Mouse (Mus musculus) forebrain, embryonic 15.5 days (tissue): ENCODE measurements around the gene Gm27021. TPM values are rescaled to one million over a fixed set of nuclear protein-coding genes. Genes with fewer than 3 reads are reported as not detected.
"Not testable (repeated sequence)": the region's sequence is repeated elsewhere in the genome, so short reads cannot be mapped to it uniquely, and the experiment has no call there.

Experiments
- ATAC-seq: fragments of 200-750 bp; cut with Nextera tagmentation; replicated peaks from 2 replicates; pipeline ENCODE4 v1.8.0; 2017; ENCODE audit warnings: mild to moderate bottlenecking, moderate TSS enrichment, moderate library complexity
- H3K27ac ChIP-seq: fragments of 300-500 bp; sonication (generic); replicated peaks from 2 replicates; pipeline ENCODE4 v1.5.1; 2015; ENCODE audit warnings: mild to moderate bottlenecking, inconsistent platforms
- H3K27me3 ChIP-seq: fragments of 300-500 bp; sonication (generic); 2 replicates; pipeline ENCODE4 v1.6.1; 2015; ENCODE audit warnings: inconsistent platforms
- H3K36me3 ChIP-seq: fragments of 300-500 bp; sonication (generic); 2 replicates; pipeline ENCODE4 v1.6.1; 2015; ENCODE audit warnings: mild to moderate bottlenecking, inconsistent platforms
- H3K4me1 ChIP-seq: fragments of 300-500 bp; sonication (generic); 2 replicates; pipeline ENCODE4 v1.6.1; 2015; ENCODE audit warnings: inconsistent platforms
- H3K4me2 ChIP-seq: fragments of 300-500 bp; sonication (generic); replicated peaks from 2 replicates; pipeline ENCODE4 v1.6.1; 2015; ENCODE audit warnings: mild to moderate bottlenecking, inconsistent platforms
- H3K4me3 ChIP-seq: fragments of 300-500 bp; sonication (generic); 2 replicates; pipeline ENCODE4 v1.5.1; 2015; ENCODE audit warnings: mild to moderate bottlenecking, inconsistent platforms
- H3K9ac ChIP-seq: fragments of 300-500 bp; sonication (generic); replicated peaks from 2 replicates; pipeline ENCODE4 v1.6.1; 2015; ENCODE audit warnings: mild to moderate bottlenecking, inconsistent platforms
- H3K9me3 ChIP-seq: fragments of 300-500 bp; sonication (generic); 2 replicates; pipeline ENCODE4 v1.6.1; 2016; ENCODE audit warnings: inconsistent platforms
- WGBS: fragments of 180-500 bp; shearing (Covaris S2); methylation state at CpG from one replicate; pipeline ENCODE4 v1.1.7; 2015; ENCODE audit warnings: mixed read lengths; 5-methylcytosine and 5-hydroxymethylcytosine counted together
- polyA plus RNA-seq: library from polyadenylated mRNA; unstranded; fragments of >200 nt; fragmentation: Nextera tagmentation; extraction: Ambion mirVana; gene quantifications from 2 replicates; pipeline ENCODE4 v1.2.1, GENCODE M21; 2015

Gene Gm27021
- polyA plus RNA-seq, 1 experiment from 2014 or later, result 6.6 TPM

- no peak overlapping the region for H3K4me2 ChIP-seq
- H3K27ac ChIP-seq, result no peak overlapping the region
- no peak for ATAC-seq
- no peak overlapping the region for H3K4me3 ChIP-seq
- H3K36me3 ChIP-seq, result no peaks in the 10 kb centered on the region
- 12% methylated on average over 10 of the region's 10 CpGs for WGBS
- no peaks in the 10 kb centered on the region for H3K27me3 ChIP-seq
- no peaks in the 10 kb centered on the region for H3K9me3 ChIP-seq
- no peak overlapping the region for H3K9ac ChIP-seq
- H3K4me1 ChIP-seq, result no peaks in the 10 kb centered on the region
Observed at GRCm38 (mm10) chr8:120683602-120684001, 15.7 kb upstream of the Gm27021 start.

- Histone ChIP-seq H3K4me3 (no peak overlapping the region), H3K4me2 (no peak overlapping the region), H3K36me3 (no peaks in the 10 kb centered on the region), H3K9me3 (no peaks in the 10 kb centered on the region), H3K9ac (no peak overlapping the region), H3K27me3 (no peaks in the 10 kb centered on the region), H3K27ac (no peak overlapping the region), H3K4me1 (no peaks in the 10 kb centered on the region)
- whole genome bisulfite sequencing, result 76% methylated on average over 10 of the region's 10 CpGs
- no peak for ATAC-seq
Observed at GRCm38 (mm10) chr8:120681113-120681512, 13.2 kb upstream of the Gm27021 start.

GRCm38 (mm10) chr8:120680405-120680804, 12.5 kb upstream of the Gm27021 start:
- not testable (repeated sequence) for H3K4me1 ChIP-seq, H3K36me3 ChIP-seq, H3K4me2 ChIP-seq, H3K27ac ChIP-seq, H3K9me3 ChIP-seq, H3K27me3 ChIP-seq, ATAC-seq, H3K9ac ChIP-seq, H3K4me3 ChIP-seq
- WGBS, result 64% methylated on average over 7 of the region's 7 CpGs

- H3K9ac ChIP-seq, result no peak overlapping the region
- no peak overlapping the region for H3K4me3 ChIP-seq
- no peaks in the 10 kb centered on the region for H3K27me3 ChIP-seq
- no peak overlapping the region for H3K27ac ChIP-seq
- 81% methylated on average over 11 of the region's 11 CpGs for WGBS
- H3K4me1 ChIP-seq, result no peaks in the 10 kb centered on the region
- H3K36me3 ChIP-seq, result no peaks in the 10 kb centered on the region
- no peaks in the 10 kb centered on the region for H3K9me3 ChIP-seq
- no peak for ATAC-seq
- no peak overlapping the region for H3K4me2 ChIP-seq
Observed at GRCm38 (mm10) chr8:120679629-120680387, 11.9 kb upstream of the Gm27021 start.

- H3K9me3 ChIP-seq, result no peaks in the 10 kb centered on the region
- no peak overlapping the region for H3K27ac ChIP-seq
- H3K4me3 ChIP-seq, result no peak overlapping the region
- no peaks in the 10 kb centered on the region for H3K4me1 ChIP-seq
- H3K9ac ChIP-seq, result no peak overlapping the region
- no peak overlapping the region for H3K4me2 ChIP-seq
- no peaks in the 10 kb centered on the region for H3K27me3 ChIP-seq
- peak; percentile 53 for ATAC-seq
- WGBS, result 12% methylated on average over 10 of the region's 10 CpGs
- peaks cover 9% of the 10 kb centered on the region for H3K36me3 ChIP-seq
Observed at GRCm38 (mm10) chr8:120678447-120678846, 10.6 kb upstream of the Gm27021 start.

GRCm38 (mm10) chr8:120675718-120676117, 7.8 kb upstream of the Gm27021 start:
- H3K9me3 ChIP-seq, result no peaks in the 10 kb centered on the region
- no peak overlapping the region for H3K4me2 ChIP-seq
- peaks cover 33% of the 10 kb centered on the region for H3K36me3 ChIP-seq
- ATAC-seq, result no peak
- no peak overlapping the region for H3K9ac ChIP-seq
- no peak overlapping the region for H3K27ac ChIP-seq
- H3K27me3 ChIP-seq, result no peaks in the 10 kb centered on the region
- 73% methylated on average over 8 of the region's 8 CpGs for WGBS
- H3K4me1 ChIP-seq, result no peaks in the 10 kb centered on the region
- no peak overlapping the region for H3K4me3 ChIP-seq

- ATAC-seq, result no peak
- Histone ChIP-seq H3K36me3 (peaks cover 42% of the 10 kb centered on the region), H3K4me3 (no peak overlapping the region), H3K27ac (no peak overlapping the region), H3K9ac (no peak overlapping the region), H3K9me3 (no peaks in the 10 kb centered on the region), H3K4me2 (no peak overlapping the region), H3K4me1 (peaks cover 14% of the 10 kb centered on the region), H3K27me3 (no peaks in the 10 kb centered on the region)
- WGBS, result 91% methylated on average over 7 of the region's 7 CpGs
Observed at GRCm38 (mm10) chr8:120673298-120673697, 5.4 kb upstream of the Gm27021 start.

- no peaks in the 10 kb centered on the region for H3K27me3 ChIP-seq
- no peaks in the 10 kb centered on the region for H3K9me3 ChIP-seq
- no peak for ATAC-seq
- no peak overlapping the region for H3K4me3 ChIP-seq
- H3K4me1 ChIP-seq, result peaks cover 14% of the 10 kb centered on the region
- H3K27ac ChIP-seq, result no peak overlapping the region
- no peak overlapping the region for H3K9ac ChIP-seq
- H3K36me3 ChIP-seq, result peaks cover 42% of the 10 kb centered on the region
- H3K4me2 ChIP-seq, result no peak overlapping the region
- WGBS, result 92% methylated on average over 16 of the region's 16 CpGs
Observed at GRCm38 (mm10) chr8:120672626-120673229, 4.8 kb upstream of the Gm27021 start.

GRCm38 (mm10) chr8:120671775-120672174, 3.9 kb upstream of the Gm27021 start:
- Histone ChIP-seq H3K27me3 (no peaks in the 10 kb centered on the region), H3K36me3 (peaks cover 42% of the 10 kb centered on the region), H3K27ac (no peak overlapping the region), H3K4me3 (no peak overlapping the region), H3K9ac (no peak overlapping the region), H3K4me2 (no peak overlapping the region), H3K9me3 (no peaks in the 10 kb centered on the region), H3K4me1 (peaks cover 19% of the 10 kb centered on the region)
- no peak for ATAC-seq
- 49% methylated on average over 6 of the region's 6 CpGs for WGBS

- H3K27me3 ChIP-seq, result no peaks in the 10 kb centered on the region
- under 1% methylated on average over 51 of the region's 51 CpGs for WGBS
- H3K9me3 ChIP-seq, result no peaks in the 10 kb centered on the region
- peak within 1 kb of the TSS; percentile 82 for H3K27ac ChIP-seq
- peak within 1 kb of the TSS; percentile 93 for H3K4me2 ChIP-seq
- peaks cover 47% of the 10 kb centered on the region for H3K4me1 ChIP-seq
- no peak for ATAC-seq
- H3K4me3 ChIP-seq, result peak within 1 kb of the TSS; percentile 97
- peak within 1 kb of the TSS; percentile 87 for H3K9ac ChIP-seq
- H3K36me3 ChIP-seq, result peaks cover 33% of the 10 kb centered on the region
Observed at GRCm38 (mm10) chr8:120668374-120668905, 561 bp upstream of the Gm27021 start, which contains the start of gene Emc8. Gene Emc8 (minus strand): TSS chr8:120668573.

- no peaks in the 10 kb centered on the region for H3K9me3 ChIP-seq
- ATAC-seq, result no peak
- no peaks in the 10 kb centered on the region for H3K27me3 ChIP-seq
- H3K4me2 ChIP-seq, result peak overlapping the region; percentile 93
- H3K36me3 ChIP-seq, result peaks cover 19% of the 10 kb centered on the region
- H3K4me1 ChIP-seq, result peaks cover 47% of the 10 kb centered on the region
- peak overlapping the region; percentile 28; the same call in 1 of the 2 replicates for H3K27ac ChIP-seq
- under 1% methylated on average over 17 of the region's 17 CpGs for WGBS
- peak overlapping the region; percentile 97 for H3K4me3 ChIP-seq
- peak overlapping the region; percentile 87 for H3K9ac ChIP-seq
Observed at GRCm38 (mm10) chr8:120666807-120667470, 940 bp downstream of the Gm27021 start.
